Mouse (Mus musculus) heart, embryonic 10.5 days (tissue): ENCODE results near the gene Usp45. TPM values are rescaled to one million over a fixed set of nuclear protein-coding genes. Genes with fewer than 3 reads are reported as not detected.
A peak's percentile ranks its signal among the peaks of the same experiment; 100 is the strongest.

Experiments
- DNase-seq: peaks from one replicate; pipeline ENCODE4 v3.0.0-alpha.2; 2017; ENCODE audit warnings: low spot score
- H3K27ac ChIP-seq: fragments of 300-500 bp; sonication (generic); 2 replicates; pipeline ENCODE4 v1.5.1; 2016; ENCODE audit warnings: mild to moderate bottlenecking
- H3K27me3 ChIP-seq: fragments of 300-500 bp; sonication (generic); 2 replicates; pipeline ENCODE4 v1.6.1; 2016; ENCODE audit warnings: mild to moderate bottlenecking; ENCODE audit not compliant: poor library complexity, insufficient read depth, severe bottlenecking
- H3K36me3 ChIP-seq: fragments of 300-500 bp; sonication (generic); 2 replicates; pipeline ENCODE4 v1.6.1; 2016; ENCODE audit warnings: mild to moderate bottlenecking, moderate library complexity
- H3K4me1 ChIP-seq: fragments of 300-500 bp; sonication (generic); 2 replicates; pipeline ENCODE4 v1.6.1; 2016; ENCODE audit warnings: mild to moderate bottlenecking
- H3K4me3 ChIP-seq: fragments of 300-500 bp; sonication (generic); 2 replicates; pipeline ENCODE4 v1.5.1; 2016; ENCODE audit warnings: mild to moderate bottlenecking, moderate library complexity
- H3K9me3 ChIP-seq: fragments of 300-500 bp; sonication (generic); 2 replicates; pipeline ENCODE4 v1.6.1; 2016; ENCODE audit warnings: mild to moderate bottlenecking, moderate library complexity
- WGBS: fragments of 180-500 bp; shearing (Covaris S2); methylation state at CpG from one replicate; pipeline ENCODE4 v1.1.7; 2016; 5-methylcytosine and 5-hydroxymethylcytosine counted together
- polyA plus RNA-seq: library from polyadenylated mRNA; unstranded; fragments of >200 nt; fragmentation: Nextera tagmentation; extraction: Ambion mirVana; gene quantifications from 2 replicates; pipeline ENCODE4 v1.2.1, GENCODE M21; 2016

Gene Usp45
- polyA plus RNA-seq, 1 experiment from 2014 or later, result 8.9 TPM

- Histone ChIP-seq H3K27ac (no peak overlapping the region), H3K4me1 (no peaks in the 10 kb centered on the region), H3K27me3 (no peaks in the 10 kb centered on the region), H3K36me3 (peaks cover 13% of the 10 kb centered on the region), H3K4me3 (no peak overlapping the region), H3K9me3 (no peaks in the 10 kb centered on the region)
- no peak for DNase-seq
- 87% methylated on average over 3 of the region's 3 CpGs for WGBS
These were observed 43.7 kb downstream of the Usp45 start for GRCm38 (mm10) chr4:21810608-21811007.

GRCm38 (mm10) chr4:21812635-21813034 is 45.7 kb downstream of the Usp45 start:
- no peaks in the 10 kb centered on the region for H3K27me3 ChIP-seq
- H3K4me3 ChIP-seq, result no peak overlapping the region
- no peaks in the 10 kb centered on the region for H3K4me1 ChIP-seq
- no peaks in the 10 kb centered on the region for H3K9me3 ChIP-seq
- peaks cover 19% of the 10 kb centered on the region for H3K36me3 ChIP-seq
- WGBS, result 90% methylated on average over 6 of the region's 6 CpGs
- DNase-seq, result no peak
- H3K27ac ChIP-seq, result no peak overlapping the region

GRCm38 (mm10) chr4:21814029-21814428 is 47.1 kb downstream of the Usp45 start:
- Histone ChIP-seq H3K27ac (no peak overlapping the region), H3K9me3 (no peaks in the 10 kb centered on the region), H3K4me1 (no peaks in the 10 kb centered on the region), H3K27me3 (no peaks in the 10 kb centered on the region), H3K36me3 (peaks cover 24% of the 10 kb centered on the region), H3K4me3 (no peak overlapping the region)
- WGBS, result 42% methylated on average over 2 of the region's 2 CpGs
- no peak for DNase-seq

- Histone ChIP-seq H3K4me3 (no peak overlapping the region), H3K9me3 (no peaks in the 10 kb centered on the region), H3K36me3 (peaks cover 21% of the 10 kb centered on the region), H3K4me1 (no peaks in the 10 kb centered on the region), H3K27ac (no peak overlapping the region), H3K27me3 (no peaks in the 10 kb centered on the region)
- no peak for DNase-seq
- WGBS, result 92% methylated on average over 2 of the region's 2 CpGs
These were observed 59.7 kb downstream of the Usp45 start for GRCm38 (mm10) chr4:21826616-21827015.

- H3K4me1 ChIP-seq, result no peaks in the 10 kb centered on the region
- H3K27me3 ChIP-seq, result no peaks in the 10 kb centered on the region
- H3K4me3 ChIP-seq, result no peak overlapping the region
- peaks cover 14% of the 10 kb centered on the region for H3K36me3 ChIP-seq
- no peak for DNase-seq
- 91% methylated on average over 8 of the region's 8 CpGs for WGBS
- no peak overlapping the region for H3K27ac ChIP-seq
- H3K9me3 ChIP-seq, result no peaks in the 10 kb centered on the region
These were observed 65.9 kb downstream of the Usp45 start for GRCm38 (mm10) chr4:21832844-21833243.

GRCm38 (mm10) chr4:21847481-21848286 is 80.7 kb downstream of the Usp45 start, which contains the start of gene Pnisr:
Gene Pnisr (plus strand): TSS chr4:21847583.
- Histone ChIP-seq H3K36me3 (no peaks in the 10 kb centered on the region), H3K4me1 (peaks cover 11% of the 10 kb centered on the region; the same call in 1 of the 2 replicates), H3K4me3 (peak within 1 kb of the TSS; percentile 94), H3K27me3 (no peaks in the 10 kb centered on the region), H3K9me3 (no peaks in the 10 kb centered on the region), H3K27ac (peak within 1 kb of the TSS; percentile 99)
- WGBS, result under 1% methylated on average over 50 of the region's 50 CpGs
- DNase-seq, result peak; percentile 98

GRCm38 (mm10) chr4:21848287-21848630 is 81.3 kb downstream of the Usp45 start:
- under 1% methylated on average over 24 of the region's 24 CpGs for WGBS
- peak; percentile 96 for DNase-seq
- peak overlapping the region; percentile 94 for H3K4me3 ChIP-seq
- no peaks in the 10 kb centered on the region for H3K36me3 ChIP-seq
- H3K27ac ChIP-seq, result peak overlapping the region; percentile 99
- no peaks in the 10 kb centered on the region for H3K9me3 ChIP-seq
- H3K27me3 ChIP-seq, result no peaks in the 10 kb centered on the region
- H3K4me1 ChIP-seq, result peaks cover 11% of the 10 kb centered on the region; the same call in 1 of the 2 replicates

GRCm38 (mm10) chr4:21857481-21857880 is 90.5 kb downstream of the Usp45 start:
- DNase-seq, result no peak
- no peaks in the 10 kb centered on the region for H3K27me3 ChIP-seq
- no peaks in the 10 kb centered on the region for H3K4me1 ChIP-seq
- H3K36me3 ChIP-seq, result peaks cover 80% of the 10 kb centered on the region
- no peak overlapping the region for H3K27ac ChIP-seq
- no peaks in the 10 kb centered on the region for H3K9me3 ChIP-seq
- 93% methylated on average over 1 of the region's 1 CpGs for WGBS
- H3K4me3 ChIP-seq, result no peak overlapping the region

- Histone ChIP-seq H3K36me3 (peaks cover 84% of the 10 kb centered on the region), H3K9me3 (no peaks in the 10 kb centered on the region), H3K27me3 (no peaks in the 10 kb centered on the region), H3K4me3 (no peak overlapping the region), H3K4me1 (no peaks in the 10 kb centered on the region), H3K27ac (no peak overlapping the region)
- 96% methylated on average over 1 of the region's 1 CpGs for WGBS
- no peak for DNase-seq
These were observed 98.3 kb downstream of the Usp45 start for GRCm38 (mm10) chr4:21865226-21865625.

GRCm38 (mm10) chr4:21878776-21879175 is 111.8 kb downstream of the Usp45 start:
- WGBS, result 44% methylated on average over 6 of the region's 6 CpGs
- Histone ChIP-seq H3K36me3 (peaks cover 25% of the 10 kb centered on the region), H3K27me3 (no peaks in the 10 kb centered on the region), H3K4me1 (no peaks in the 10 kb centered on the region), H3K27ac (no peak overlapping the region), H3K4me3 (peak overlapping the region; percentile 72), H3K9me3 (no peaks in the 10 kb centered on the region)
- DNase-seq, result no peak

- H3K27ac ChIP-seq, result peak within 1 kb of the TSS; percentile 94
- WGBS, result under 1% methylated on average over 51 of the region's 51 CpGs
- peaks cover 17% of the 10 kb centered on the region for H3K36me3 ChIP-seq
- H3K4me1 ChIP-seq, result no peaks in the 10 kb centered on the region
- peak within 1 kb of the TSS; percentile 72 for H3K4me3 ChIP-seq
- DNase-seq, result peak; percentile 93
- H3K9me3 ChIP-seq, result no peaks in the 10 kb centered on the region
- no peaks in the 10 kb centered on the region for H3K27me3 ChIP-seq
These were observed 112.7 kb downstream of the Usp45 start, which contains the start of gene Coq3 for GRCm38 (mm10) chr4:21879565-21880220. Gene Coq3 (plus strand): TSS chr4:21879673.

- WGBS, result 88% methylated on average over 6 of the region's 6 CpGs
- H3K27ac ChIP-seq, result no peak overlapping the region
These were observed 115.8 kb downstream of the Usp45 start for GRCm38 (mm10) chr4:21882806-21883205.

GRCm38 (mm10) chr4:21885831-21886230 is 118.9 kb downstream of the Usp45 start:
- Histone ChIP-seq H3K27me3 (no peaks in the 10 kb centered on the region), H3K27ac (no peak overlapping the region), H3K36me3 (no peaks in the 10 kb centered on the region), H3K9me3 (no peaks in the 10 kb centered on the region), H3K4me3 (no peak overlapping the region), H3K4me1 (no peaks in the 10 kb centered on the region)
- WGBS, result 78% methylated on average over 8 of the region's 8 CpGs
- no peak for DNase-seq

More at GRCm38 (mm10) chr4:21882806-21883205, 115.8 kb downstream of the Usp45 start:
- DNase-seq, result no peak
- Histone ChIP-seq H3K4me3 (no peak overlapping the region), H3K4me1 (no peaks in the 10 kb centered on the region), H3K36me3 (no peaks in the 10 kb centered on the region), H3K27me3 (no peaks in the 10 kb centered on the region), H3K9me3 (no peaks in the 10 kb centered on the region)
